Mouse (Mus musculus): ENCODE results near the gene Lyrm9. TPM values are rescaled to one million over a fixed set of nuclear protein-coding genes. Genes with fewer than 3 reads are reported as not detected.

The Lyrm9 gene
- polyA plus RNA-seq, 1 experiment from 2014 or later, result 37.9 TPM

GRCm38 (mm10) chr11:78793116-78793515 is 33.3 kb upstream of the Lyrm9 start:
- WGBS, result 75% methylated on average over 11 of the region's 11 CpGs
- H3K36me3 ChIP-seq, result no peaks in the 10 kb centered on the region
- no peak for ATAC-seq (replicated peaks; ENCODE audit: insufficient number of reproducible peaks, insufficient read depth, low FRiP score, low read depth)
- no peak overlapping the region for H3K9ac ChIP-seq
- peaks cover 16% of the 10 kb centered on the region for H3K4me1 ChIP-seq (replicated peaks)
- H3K9me3 ChIP-seq (replicated peaks), result no peaks in the 10 kb centered on the region
- H3K4me2 ChIP-seq, result peak overlapping the region; percentile 39; the same call in 1 of the 2 replicates
- no peak overlapping the region for H3K27ac ChIP-seq
- no peaks in the 10 kb centered on the region for H3K27me3 ChIP-seq
- H3K4me3 ChIP-seq, result no peak overlapping the region

GRCm38 (mm10) chr11:78796072-78796729 is 30.2 kb upstream of the Lyrm9 start:
- Histone ChIP-seq H3K36me3 (no peaks in the 10 kb centered on the region), H3K4me1 (replicated peaks) (peaks cover 13% of the 10 kb centered on the region), H3K9ac (no peak overlapping the region), H3K9me3 (replicated peaks) (no peaks in the 10 kb centered on the region), H3K27ac (no peak overlapping the region), H3K4me3 (no peak overlapping the region), H3K27me3 (no peaks in the 10 kb centered on the region), H3K4me2 (no peak overlapping the region)
- 76% methylated on average over 10 of the region's 10 CpGs for WGBS
- no peak for ATAC-seq (replicated peaks; ENCODE audit: insufficient number of reproducible peaks, insufficient read depth, low FRiP score, low read depth)

- Histone ChIP-seq H3K9ac (no peak overlapping the region), H3K9me3 (replicated peaks) (no peaks in the 10 kb centered on the region), H3K4me1 (replicated peaks) (peaks cover 21% of the 10 kb centered on the region), H3K4me3 (no peak overlapping the region), H3K27ac (no peak overlapping the region), H3K27me3 (no peaks in the 10 kb centered on the region), H3K4me2 (no peak overlapping the region), H3K36me3 (no peaks in the 10 kb centered on the region)
- no peak for ATAC-seq (replicated peaks; ENCODE audit: insufficient number of reproducible peaks, insufficient read depth, low FRiP score, low read depth)
- 80% methylated on average over 4 of the region's 4 CpGs for WGBS
Measured at GRCm38 (mm10) chr11:78801094-78801493, 25.3 kb upstream of the Lyrm9 start.

GRCm38 (mm10) chr11:78803587-78804316 is 22.6 kb upstream of the Lyrm9 start:
- peak overlapping the region; percentile 81 for H3K27ac ChIP-seq
- peaks cover 29% of the 10 kb centered on the region for H3K4me1 ChIP-seq (replicated peaks)
- no peaks in the 10 kb centered on the region for H3K9me3 ChIP-seq (replicated peaks)
- WGBS, result 47% methylated on average over 14 of the region's 14 CpGs
- ATAC-seq (replicated peaks; ENCODE audit: insufficient number of reproducible peaks, insufficient read depth, low FRiP score, low read depth), result peak; percentile 89
- H3K9ac ChIP-seq, result no peak overlapping the region
- H3K27me3 ChIP-seq, result no peaks in the 10 kb centered on the region
- H3K4me2 ChIP-seq, result no peak overlapping the region
- no peak overlapping the region for H3K4me3 ChIP-seq
- no peaks in the 10 kb centered on the region for H3K36me3 ChIP-seq

- H3K36me3 ChIP-seq, result no peaks in the 10 kb centered on the region
- no peak for ATAC-seq (replicated peaks; ENCODE audit: insufficient number of reproducible peaks, insufficient read depth, low FRiP score, low read depth)
- WGBS, result 86% methylated on average over 6 of the region's 6 CpGs
- H3K9me3 ChIP-seq (replicated peaks), result no peaks in the 10 kb centered on the region
- no peak overlapping the region for H3K4me2 ChIP-seq
- H3K4me1 ChIP-seq (replicated peaks), result peaks cover 29% of the 10 kb centered on the region
- no peaks in the 10 kb centered on the region for H3K27me3 ChIP-seq
- no peak overlapping the region for H3K4me3 ChIP-seq
- no peak overlapping the region for H3K9ac ChIP-seq
- peak overlapping the region; percentile 81; the same call in 1 of the 2 replicates for H3K27ac ChIP-seq
Measured at GRCm38 (mm10) chr11:78804551-78804950, 21.8 kb upstream of the Lyrm9 start.

- Histone ChIP-seq H3K36me3 (no peaks in the 10 kb centered on the region), H3K4me3 (no peak overlapping the region), H3K4me2 (no peak overlapping the region), H3K4me1 (replicated peaks) (peaks cover 29% of the 10 kb centered on the region), H3K9me3 (replicated peaks) (no peaks in the 10 kb centered on the region), H3K9ac (no peak overlapping the region), H3K27me3 (no peaks in the 10 kb centered on the region), H3K27ac (no peak overlapping the region)
- WGBS, result 66% methylated on average over 6 of the region's 6 CpGs
- no peak for ATAC-seq (replicated peaks; ENCODE audit: insufficient number of reproducible peaks, insufficient read depth, low FRiP score, low read depth)
Measured at GRCm38 (mm10) chr11:78805198-78805597, 21.2 kb upstream of the Lyrm9 start.

GRCm38 (mm10) chr11:78805691-78806137 is 20.7 kb upstream of the Lyrm9 start:
- Histone ChIP-seq H3K27ac (no peak overlapping the region), H3K9ac (no peak overlapping the region), H3K4me1 (replicated peaks) (peaks cover 29% of the 10 kb centered on the region), H3K4me2 (no peak overlapping the region), H3K9me3 (replicated peaks) (no peaks in the 10 kb centered on the region), H3K36me3 (no peaks in the 10 kb centered on the region), H3K4me3 (no peak overlapping the region), H3K27me3 (no peaks in the 10 kb centered on the region)
- ATAC-seq (replicated peaks; ENCODE audit: insufficient number of reproducible peaks, insufficient read depth, low FRiP score, low read depth), result no peak
- 45% methylated on average over 9 of the region's 9 CpGs for WGBS

- Histone ChIP-seq H3K4me2 (no peak overlapping the region), H3K4me3 (no peak overlapping the region), H3K9ac (no peak overlapping the region), H3K9me3 (replicated peaks) (no peaks in the 10 kb centered on the region), H3K4me1 (replicated peaks) (peaks cover 29% of the 10 kb centered on the region), H3K36me3 (no peaks in the 10 kb centered on the region), H3K27me3 (no peaks in the 10 kb centered on the region), H3K27ac (no peak overlapping the region)
- 48% methylated on average over 6 of the region's 6 CpGs for WGBS
- ATAC-seq (replicated peaks; ENCODE audit: insufficient number of reproducible peaks, insufficient read depth, low FRiP score, low read depth), result no peak; the same call in 1 of the 2 replicates
Measured at GRCm38 (mm10) chr11:78807341-78808108, 18.9 kb upstream of the Lyrm9 start.

GRCm38 (mm10) chr11:78809398-78809797 is 17.0 kb upstream of the Lyrm9 start:
- Histone ChIP-seq H3K36me3 (no peaks in the 10 kb centered on the region), H3K9me3 (replicated peaks) (no peaks in the 10 kb centered on the region), H3K4me3 (no peak overlapping the region), H3K27ac (no peak overlapping the region), H3K4me1 (replicated peaks) (peaks cover 16% of the 10 kb centered on the region), H3K4me2 (no peak overlapping the region), H3K27me3 (no peaks in the 10 kb centered on the region), H3K9ac (no peak overlapping the region)
- no peak for ATAC-seq (replicated peaks; ENCODE audit: insufficient number of reproducible peaks, insufficient read depth, low FRiP score, low read depth)

- WGBS, result 67% methylated on average over 7 of the region's 7 CpGs
Measured at GRCm38 (mm10) chr11:78814461-78814941, 11.9 kb upstream of the Lyrm9 start.

More at GRCm38 (mm10) chr11:78814461-78814941, 11.9 kb upstream of the Lyrm9 start:
- ATAC-seq (replicated peaks; ENCODE audit: insufficient number of reproducible peaks, insufficient read depth, low FRiP score, low read depth), result no peak
- Histone ChIP-seq H3K4me2 (no peak overlapping the region), H3K9me3 (replicated peaks) (no peaks in the 10 kb centered on the region), H3K27ac (no peak overlapping the region), H3K4me3 (no peak overlapping the region), H3K9ac (no peak overlapping the region), H3K4me1 (replicated peaks) (no peaks in the 10 kb centered on the region), H3K27me3 (no peaks in the 10 kb centered on the region), H3K36me3 (no peaks in the 10 kb centered on the region)
